Mouse (Mus musculus) left cerebral cortex, postnatal 4 days (tissue): Measurements from ENCODE around the gene Hecw2. TPM values are rescaled to one million over a fixed set of nuclear protein-coding genes. Genes with fewer than 3 reads are reported as not detected.

Source experiments
- DNase-seq: peaks from one replicate; pipeline ENCODE4 v3.0.0-alpha.2; 2022
- intact Hi-C: fragments of 180-260 bp; cut with DNase I; formaldehyde crosslinking; loops from one replicate; pipeline ENCODE4 v1.15.1; 2025
- total RNA-seq, 2 experiments: library from RNA; stranded (reverse); gene quantifications; 2 replicates each; pipeline ENCODE4 v1.2.3; 2021

The Hecw2 gene
- total RNA-seq, 2 experiments from 2014 or later, result 43.1 to 43.4 TPM

DNA sequence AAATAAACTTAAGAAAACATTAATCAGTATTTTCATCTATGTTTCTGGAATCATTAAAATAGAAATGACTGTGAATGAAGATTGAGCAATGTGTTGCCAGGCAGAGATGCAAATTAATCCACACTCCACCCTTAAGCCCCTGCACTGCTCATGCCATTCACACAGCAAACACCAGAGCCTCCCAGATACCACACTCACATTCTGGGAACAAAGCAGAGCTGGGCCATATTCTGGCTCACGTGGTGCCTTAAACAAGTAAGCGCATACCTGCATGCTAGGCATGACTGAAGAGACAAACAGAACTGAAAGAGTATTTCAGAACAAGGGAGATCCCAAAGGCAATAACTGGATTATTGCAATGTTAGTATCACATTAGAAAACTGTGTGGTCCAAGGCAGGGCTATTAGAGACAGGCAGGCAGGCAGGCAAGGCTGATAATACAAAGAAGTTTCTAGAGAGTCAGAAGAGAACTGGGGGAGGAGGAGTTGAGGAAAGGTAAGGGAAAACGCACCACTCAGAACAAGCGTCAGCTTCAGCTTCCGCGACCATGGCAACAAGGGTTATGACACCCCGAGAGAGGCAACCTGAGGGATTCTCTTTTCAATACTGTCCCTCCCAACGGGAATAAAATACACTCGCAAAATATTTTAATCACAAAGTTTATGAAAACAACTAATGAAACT lies 75.2 kb downstream of the Hecw2 start:
- no peak for DNase-seq
- intact Hi-C loops, result no loop called here

- intact Hi-C loops, result no loop called here
- DNase-seq, result peak; percentile 12
These were observed 76.5 kb downstream of the Hecw2 start for GRCm38 (mm10) chr1:54118342-54118973.

DNA sequence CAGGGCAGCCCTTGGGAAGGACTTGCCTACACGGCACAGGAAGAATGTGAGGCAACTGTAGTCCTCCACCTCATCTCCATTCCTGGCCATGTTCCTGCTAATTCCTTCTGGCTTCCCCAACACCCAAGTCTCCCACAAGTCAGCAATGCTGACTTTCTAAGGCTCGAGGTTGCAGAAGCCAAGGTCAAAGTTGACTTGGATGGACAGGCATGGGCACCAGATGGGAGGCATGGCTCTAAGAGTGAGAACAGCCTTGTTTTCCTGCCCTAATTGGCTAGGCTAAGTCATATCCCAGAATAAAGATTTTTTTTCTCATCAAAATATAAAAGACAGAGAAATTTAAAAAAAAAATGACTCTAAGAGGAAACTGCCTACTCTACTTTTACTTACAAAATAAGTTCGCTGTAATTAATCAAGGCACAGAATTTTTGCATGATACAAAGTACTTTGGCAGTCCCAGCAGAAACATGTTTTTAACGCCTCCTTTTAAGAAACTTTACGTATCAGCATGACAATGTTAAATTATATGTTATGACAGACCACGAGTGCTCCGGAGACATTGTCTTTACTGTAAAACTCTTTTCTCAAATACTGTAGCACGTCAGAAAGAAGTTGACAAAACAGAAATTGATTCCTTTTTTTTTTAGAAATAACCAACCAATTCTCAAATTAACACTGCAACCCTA lies 83.9 kb downstream of the Hecw2 start:
- intact Hi-C loops, result no loop called here

DNA sequence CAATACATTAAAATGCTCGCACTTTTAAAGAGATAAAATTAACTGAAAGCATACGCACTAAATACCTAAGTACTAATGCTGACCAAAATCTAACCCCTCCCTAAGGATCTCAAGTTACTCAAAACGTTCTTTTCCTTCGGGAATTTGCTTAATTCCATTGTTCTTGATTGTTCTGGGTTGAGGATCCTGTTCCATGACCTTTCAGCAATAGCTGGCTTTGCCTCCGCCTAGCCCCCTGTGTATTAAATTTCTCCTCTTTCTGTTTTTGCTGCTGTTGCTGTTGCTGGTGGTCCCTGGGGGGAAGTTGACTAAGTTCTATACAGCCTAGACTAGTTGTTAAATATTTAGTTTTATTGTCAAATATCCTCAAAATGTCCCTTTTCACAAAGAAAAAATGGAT lies 85.7 kb downstream of the Hecw2 start:
- no peak for DNase-seq
- intact Hi-C loops, result no loop called here

More for the DNA sequence above, 83.9 kb downstream of the Hecw2 start:
- DNase-seq, result no peak

GRCm38 (mm10) chr1:54106756-54107155 lies 88.2 kb downstream of the Hecw2 start:
- no peak for DNase-seq
- intact Hi-C loops, result no loop called here

DNA sequence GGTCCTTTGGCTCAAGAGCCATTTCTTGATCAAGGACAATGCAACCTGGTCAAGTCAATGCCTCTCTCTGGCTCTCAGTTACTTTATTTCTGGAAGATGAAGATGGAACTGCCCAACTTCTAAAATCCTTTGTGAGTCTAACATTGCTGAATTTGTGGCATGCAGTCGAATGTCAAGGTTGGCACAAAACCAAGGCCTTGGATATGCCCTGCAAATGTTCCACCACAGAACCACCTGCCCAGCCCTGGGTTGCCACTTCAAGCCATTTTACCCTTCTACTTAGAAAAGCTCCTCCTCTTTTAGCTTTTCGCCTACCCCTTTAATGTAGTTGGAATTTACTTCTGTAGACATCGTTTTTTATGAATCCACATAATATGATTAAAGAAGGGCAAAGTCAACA lies 115.3 kb downstream of the Hecw2 start:
- intact Hi-C loops, result no loop called here
- DNase-seq, result no peak

DNA sequence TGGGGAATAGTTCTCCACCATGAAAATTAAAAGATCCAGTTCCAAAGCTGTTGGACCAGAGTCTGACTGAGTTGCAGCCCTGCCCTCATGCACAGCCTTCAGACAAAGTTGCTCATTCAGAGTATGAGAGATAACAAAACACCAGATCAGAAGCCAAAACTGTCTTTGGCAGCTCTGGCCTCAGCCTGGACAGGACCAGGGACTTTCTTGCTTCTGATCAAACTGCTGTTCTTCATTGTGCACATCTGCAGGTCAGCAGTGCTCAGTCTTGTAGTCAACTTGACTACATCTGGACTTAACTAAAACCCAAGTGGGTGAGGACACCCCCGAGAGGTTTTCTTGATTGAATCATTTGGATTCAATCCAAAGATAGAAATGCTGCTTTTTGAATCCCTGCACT lies 120.5 kb downstream of the Hecw2 start:
- no peak for DNase-seq
- intact Hi-C loops, result no loop called here

DNA sequence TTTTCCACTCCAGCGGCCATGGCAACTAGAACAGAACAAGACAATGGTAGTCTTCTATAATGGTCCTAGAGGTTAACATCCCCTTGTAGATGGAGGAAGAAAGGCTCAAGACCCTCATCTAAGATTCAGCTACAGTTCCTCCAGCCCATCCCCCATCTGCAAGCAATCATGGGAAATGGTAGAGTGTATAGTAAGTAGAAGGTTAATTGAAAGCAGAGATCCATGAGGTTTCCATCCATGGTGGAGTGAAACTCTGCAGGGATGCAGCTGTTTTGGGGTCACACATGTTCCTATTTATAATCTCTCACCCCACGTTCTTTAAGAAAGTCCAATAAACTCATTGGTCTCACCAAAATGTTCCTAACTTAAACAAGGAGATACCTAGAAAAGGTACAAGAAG lies 124.8 kb downstream of the Hecw2 start:
- intact Hi-C loops, result no loop called here
- no peak for DNase-seq

DNA sequence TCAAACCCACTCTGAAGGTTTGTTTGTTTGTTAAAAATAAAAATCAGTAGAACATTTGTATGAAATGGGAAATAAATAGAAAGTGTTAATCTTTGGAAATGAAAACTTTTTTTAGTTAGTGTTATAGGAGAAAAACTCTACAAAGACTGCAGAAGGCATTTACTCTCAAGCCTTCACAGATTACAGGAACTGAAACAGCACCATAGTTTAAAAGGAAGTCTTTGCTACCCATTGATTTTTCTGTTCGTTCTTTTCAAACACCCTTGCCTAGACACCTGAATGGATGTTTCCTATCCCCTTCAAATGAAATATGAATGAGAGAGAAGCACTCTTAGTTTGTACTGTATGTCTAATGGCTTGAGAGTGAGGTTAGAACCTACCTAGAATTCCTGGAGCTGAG lies 126.7 kb downstream of the Hecw2 start:
- intact Hi-C loops, result loop anchor here (10.0 kb wide), 1 partner anchor 127 kb away; the partner anchor contains the start of gene Hecw2
- DNase-seq, result no peak

- intact Hi-C loops, result loop anchor here (10.0 kb wide), 1 partner anchor 129 kb away; the partner anchor contains the start of gene Hecw2
- no peak for DNase-seq
These were observed 129.5 kb downstream of the Hecw2 start for GRCm38 (mm10) chr1:54065434-54065833.

DNA sequence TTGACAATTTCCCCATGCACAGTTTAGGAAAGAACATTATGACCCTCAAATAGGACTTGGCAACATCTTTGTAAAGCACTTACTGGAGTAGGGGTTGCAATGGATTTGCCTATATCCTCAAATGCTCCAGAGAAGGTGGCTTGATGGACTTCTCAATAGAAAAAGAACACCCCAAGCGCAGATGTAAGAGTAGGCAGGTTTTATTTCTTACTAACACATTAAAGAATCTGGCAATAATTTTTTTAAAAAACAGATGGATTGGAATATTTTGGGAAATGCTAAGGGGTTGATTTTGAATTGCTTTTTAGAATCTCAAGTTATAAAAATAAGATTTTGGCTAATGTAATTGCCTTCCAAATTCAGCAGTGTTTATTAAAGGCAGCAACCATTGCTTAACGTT lies 133.9 kb downstream of the Hecw2 start:
- no peak for DNase-seq
- intact Hi-C loops, result loop anchor here (10.0 kb wide), 1 partner anchor 134 kb away; the partner anchor contains the start of gene Hecw2

DNA sequence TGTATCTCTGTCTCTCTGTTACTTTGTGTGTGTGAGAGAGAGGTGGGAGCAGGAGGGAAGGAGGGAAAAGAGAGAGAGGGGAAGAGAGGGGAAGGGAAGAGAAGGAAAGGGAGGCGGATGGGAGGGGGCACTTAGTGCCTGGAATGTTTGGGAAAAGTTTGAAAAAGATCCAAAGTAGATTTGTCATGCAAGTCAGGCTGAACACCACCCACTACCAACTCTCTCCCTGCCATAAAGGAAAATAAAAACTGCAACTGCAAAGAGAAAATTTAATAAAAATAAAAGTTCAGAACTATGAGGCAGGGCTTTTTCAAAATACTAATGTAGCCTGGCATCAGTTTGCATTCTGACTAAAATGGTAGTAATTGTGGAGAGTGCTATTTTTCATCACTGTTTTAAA lies 135.2 kb downstream of the Hecw2 start:
- intact Hi-C loops, result loop anchor here (10.0 kb wide), 1 partner anchor 135 kb away; the partner anchor contains the start of gene Hecw2
- no peak for DNase-seq

DNA sequence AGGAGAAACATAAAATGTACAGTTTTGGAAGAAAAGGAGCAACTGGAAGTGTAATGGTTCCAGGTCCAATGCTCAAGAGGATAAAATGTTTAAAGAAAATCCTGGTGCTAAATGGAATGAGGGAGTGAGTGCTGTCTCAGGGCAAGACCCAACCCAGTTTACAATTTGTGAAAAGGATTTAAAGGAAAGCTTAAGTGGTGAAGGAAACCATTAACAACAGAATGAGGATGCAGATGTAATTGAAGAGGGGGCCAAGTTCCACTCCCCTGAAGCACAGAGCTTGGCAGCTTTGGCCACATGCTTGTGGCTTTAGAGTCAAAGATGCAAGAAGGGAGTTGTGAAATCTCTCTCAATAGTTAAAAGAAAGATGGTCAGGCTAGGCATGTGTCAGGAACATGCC lies 142.2 kb downstream of the Hecw2 start:
- DNase-seq, result no peak
- intact Hi-C loops, result no loop called here

GRCm38 (mm10) chr1:54046923-54047322 lies 148.0 kb downstream of the Hecw2 start:
- DNase-seq, result no peak
- intact Hi-C loops, result no loop called here

- DNase-seq, result peak; percentile 12
These were observed 155.9 kb downstream of the Hecw2 start for GRCm38 (mm10) chr1:54039062-54039461.

GRCm38 (mm10) chr1:54017686-54018085 lies 177.3 kb downstream of the Hecw2 start:
- intact Hi-C loops, result no loop called here
- no peak for DNase-seq

More at GRCm38 (mm10) chr1:54039062-54039461, 155.9 kb downstream of the Hecw2 start:
- intact Hi-C loops, result no loop called here

DNA sequence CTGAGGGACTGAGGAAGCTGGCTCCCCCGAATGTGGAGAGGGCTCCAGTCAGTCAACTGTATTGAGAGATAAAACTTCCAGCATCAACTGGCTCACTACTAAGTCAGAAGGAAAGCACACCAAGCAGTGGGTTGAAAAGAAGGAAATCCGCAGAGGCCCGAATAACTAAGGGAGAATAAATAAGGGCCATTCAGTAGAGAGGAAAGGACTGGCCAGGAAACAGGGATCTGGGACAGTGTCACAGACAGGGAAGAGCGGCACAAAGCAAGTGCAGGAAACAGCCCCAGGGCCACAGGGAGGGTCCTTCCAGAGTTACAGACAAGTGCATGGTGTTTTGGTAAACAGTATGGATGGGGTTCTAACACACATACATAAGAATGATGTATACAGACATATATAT lies 179.2 kb downstream of the Hecw2 start:
- intact Hi-C loops, result no loop called here
- DNase-seq, result no peak

GRCm38 (mm10) chr1:54012414-54012813 lies 182.6 kb downstream of the Hecw2 start:
- DNase-seq, result no peak
- intact Hi-C loops, result no loop called here

GRCm38 (mm10) chr1:54009418-54010064 lies 185.4 kb downstream of the Hecw2 start:
- DNase-seq, result no peak
- intact Hi-C loops, result no loop called here

GRCm38 (mm10) chr1:54005860-54006386 lies 189.0 kb downstream of the Hecw2 start:
- no peak for DNase-seq
- intact Hi-C loops, result no loop called here

DNA sequence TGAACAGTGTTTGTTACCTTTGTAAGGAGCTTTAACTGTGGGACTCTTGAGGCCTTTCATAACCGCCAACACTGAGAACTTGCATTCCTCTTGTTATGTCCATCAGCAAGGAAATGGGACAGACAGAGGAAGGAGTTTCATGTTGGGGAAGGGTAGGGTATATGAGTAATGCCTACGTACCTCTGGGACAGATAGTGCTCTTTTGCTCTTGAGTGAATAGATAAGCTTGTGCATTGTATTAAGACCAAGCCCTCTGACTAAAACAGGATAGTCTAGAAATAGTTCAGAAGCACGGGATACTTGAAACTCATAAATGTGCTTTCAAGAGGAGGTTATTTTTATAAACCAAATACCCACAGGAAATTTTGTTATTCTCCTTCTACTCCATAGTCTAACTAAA lies 191.7 kb downstream of the Hecw2 start:
- DNase-seq, result no peak
- intact Hi-C loops, result no loop called here
